Mouse (Mus musculus) hindbrain, embryonic 15.5 days (tissue): ENCODE results near the gene Fbxl13. TPM values are rescaled to one million over a fixed set of nuclear protein-coding genes. Genes with fewer than 3 reads are reported as not detected.
"Not testable (repeated sequence)": the region's sequence is repeated elsewhere in the genome, so short reads cannot be mapped to it uniquely, and the experiment has no call there.

ENCODE experiments used
- ATAC-seq: fragments of 200-750 bp; cut with Nextera tagmentation; 2 replicates; pipeline ENCODE4 v1.8.0; 2017; ENCODE audit warnings: low read depth, moderate number of reproducible peaks, moderate TSS enrichment; ENCODE audit not compliant: low FRiP score
- H3K27ac ChIP-seq: fragments of 300-500 bp; sonication (generic); replicated peaks from 2 replicates; pipeline ENCODE4 v1.5.1; 2015; ENCODE audit warnings: mild to moderate bottlenecking, inconsistent platforms
- H3K27me3 ChIP-seq: fragments of 300-500 bp; sonication (generic); 2 replicates; pipeline ENCODE4 v1.6.1; 2015; ENCODE audit warnings: control low read depth, inconsistent platforms
- H3K36me3 ChIP-seq: fragments of 300-500 bp; sonication (generic); 2 replicates; pipeline ENCODE4 v1.6.1; 2015; ENCODE audit warnings: control low read depth, inconsistent platforms
- H3K4me1 ChIP-seq: fragments of 300-500 bp; sonication (generic); replicated peaks from 2 replicates; pipeline ENCODE4 v1.6.1; 2015; ENCODE audit warnings: control low read depth, inconsistent platforms
- H3K4me2 ChIP-seq: fragments of 300-500 bp; sonication (generic); 2 replicates; pipeline ENCODE4 v1.6.1; 2015; ENCODE audit warnings: moderate library complexity, mild to moderate bottlenecking, inconsistent platforms
- H3K4me3 ChIP-seq: fragments of 300-500 bp; sonication (generic); 2 replicates; pipeline ENCODE4 v1.5.1; 2015; ENCODE audit warnings: mild to moderate bottlenecking, inconsistent platforms
- H3K9ac ChIP-seq: fragments of 300-500 bp; sonication (generic); 2 replicates; pipeline ENCODE4 v1.6.1; 2015; ENCODE audit warnings: inconsistent platforms
- H3K9me3 ChIP-seq: fragments of 300-500 bp; sonication (generic); 2 replicates; pipeline ENCODE4 v1.6.1; 2016; ENCODE audit warnings: control low read depth, inconsistent platforms
- WGBS: fragments of 180-500 bp; shearing (Covaris S2); methylation state at CpG from one replicate; pipeline ENCODE4 v1.1.7; 2015; 5-methylcytosine and 5-hydroxymethylcytosine counted together
- polyA plus RNA-seq: library from polyadenylated mRNA; unstranded; fragments of >200 nt; fragmentation: Nextera tagmentation; extraction: Ambion mirVana; gene quantifications from 2 replicates; pipeline ENCODE4 v1.2.1, GENCODE M21; 2015

The Fbxl13 gene
- polyA plus RNA-seq, 1 experiment from 2014 or later = 0.40 TPM

- H3K4me3 ChIP-seq, H3K27ac ChIP-seq, H3K4me2 ChIP-seq, H3K9ac ChIP-seq, ATAC-seq, H3K27me3 ChIP-seq, H3K4me1 ChIP-seq, H3K36me3 ChIP-seq, H3K9me3 ChIP-seq: not testable (repeated sequence)
- WGBS = 86% methylated on average over 2 of the region's 2 CpGs
Measured at GRCm38 (mm10) chr5:21599536-21599935, 45.9 kb downstream of the Fbxl13 start.

DNA sequence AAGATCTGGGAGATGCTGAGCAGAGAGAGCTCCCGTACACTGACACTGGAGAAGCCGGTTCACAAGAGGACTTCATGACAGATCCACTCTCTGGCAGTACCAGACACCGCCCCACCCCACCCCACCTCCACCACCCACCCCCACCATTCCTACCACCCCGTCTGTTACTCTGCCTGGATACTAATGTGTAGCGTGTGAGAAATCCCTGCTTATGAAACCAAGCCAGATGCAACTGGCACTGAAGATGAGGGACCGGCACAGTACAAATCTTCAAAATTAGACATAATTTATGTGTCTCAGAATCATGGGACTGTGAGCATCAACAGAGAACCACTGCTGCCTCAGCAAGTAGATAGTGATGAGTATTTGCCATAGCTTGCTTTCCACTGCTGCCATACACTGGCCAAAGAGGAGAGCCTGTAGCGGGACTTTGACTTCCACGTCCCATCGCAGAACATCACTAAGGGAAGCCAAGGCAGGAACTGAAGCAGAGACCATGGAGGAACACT, 52.2 kb downstream of the Fbxl13 start:
- Histone ChIP-seq H3K9ac (no peak overlapping the region), H3K27me3 (no peaks in the 10 kb centered on the region), H3K4me3 (no peak overlapping the region), H3K4me1 (no peaks in the 10 kb centered on the region), H3K36me3 (no peaks in the 10 kb centered on the region), H3K9me3 (no peaks in the 10 kb centered on the region), H3K27ac (no peak overlapping the region), H3K4me2 (no peak overlapping the region)
- ATAC-seq = no peak
- 90% methylated on average over 9 of the region's 9 CpGs for WGBS

DNA sequence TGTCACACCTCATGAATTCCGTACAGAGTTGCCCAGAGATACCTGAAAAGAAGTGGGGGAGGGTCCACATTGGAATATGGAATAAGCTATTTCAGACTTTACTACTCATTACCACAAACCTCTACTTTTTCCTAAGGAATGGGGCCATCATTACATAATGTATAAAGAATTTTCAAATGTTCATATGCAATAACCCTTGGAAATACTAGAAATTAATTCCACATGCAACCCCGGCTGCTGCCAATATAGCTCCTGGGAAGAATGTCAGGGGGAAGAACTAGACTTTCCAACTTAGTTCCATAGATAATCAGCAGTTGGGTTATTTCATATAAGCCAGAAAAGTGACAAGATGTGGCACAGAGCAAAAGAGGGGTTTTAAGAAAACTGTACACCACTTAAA, 53.3 kb downstream of the Fbxl13 start:
- Histone ChIP-seq H3K9ac (no peak overlapping the region), H3K4me3 (no peak overlapping the region), H3K36me3 (no peaks in the 10 kb centered on the region), H3K9me3 (no peaks in the 10 kb centered on the region), H3K27ac (no peak overlapping the region), H3K27me3 (no peaks in the 10 kb centered on the region), H3K4me2 (no peak overlapping the region), H3K4me1 (no peaks in the 10 kb centered on the region)
- no peak for ATAC-seq
- 88% methylated on average over 2 of the region's 2 CpGs for WGBS

DNA sequence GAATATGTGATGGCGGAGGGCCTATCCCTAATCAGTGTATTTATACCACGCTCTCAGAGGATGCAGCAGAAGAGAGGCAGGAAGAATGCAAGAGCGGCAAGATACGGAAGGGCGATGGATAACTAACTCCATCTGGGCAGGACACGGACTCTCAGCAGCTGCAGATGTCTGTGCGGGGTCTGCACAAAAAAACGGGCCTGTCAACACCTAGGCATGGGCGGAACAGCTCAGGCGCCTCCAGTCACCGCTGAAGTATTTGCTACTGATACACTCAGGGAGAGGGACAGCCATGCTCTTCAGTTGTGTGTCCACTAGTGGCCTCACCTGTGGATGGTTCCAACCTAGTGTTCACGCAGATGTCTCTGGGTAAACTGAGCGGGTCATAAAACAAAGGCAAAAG, 57.2 kb downstream of the Fbxl13 start:
- no peaks in the 10 kb centered on the region for H3K4me1 ChIP-seq
- no peak overlapping the region for H3K27ac ChIP-seq
- 93% methylated on average over 13 of the region's 13 CpGs for WGBS
- no peak overlapping the region for H3K4me3 ChIP-seq
- no peak overlapping the region for H3K4me2 ChIP-seq
- ATAC-seq = no peak
- no peaks in the 10 kb centered on the region for H3K36me3 ChIP-seq
- H3K27me3 ChIP-seq = no peaks in the 10 kb centered on the region
- no peaks in the 10 kb centered on the region for H3K9me3 ChIP-seq
- H3K9ac ChIP-seq = no peak overlapping the region

- ATAC-seq = no peak
- Histone ChIP-seq H3K27ac (no peak overlapping the region), H3K36me3 (no peaks in the 10 kb centered on the region), H3K27me3 (no peaks in the 10 kb centered on the region), H3K4me2 (no peak overlapping the region), H3K9me3 (no peaks in the 10 kb centered on the region), H3K4me3 (no peak overlapping the region), H3K4me1 (no peaks in the 10 kb centered on the region), H3K9ac (no peak overlapping the region)
- WGBS = 86% methylated on average over 7 of the region's 7 CpGs
Measured at GRCm38 (mm10) chr5:21587683-21588082, 57.8 kb downstream of the Fbxl13 start.

- Histone ChIP-seq H3K9me3 (no peaks in the 10 kb centered on the region), H3K27ac (no peak overlapping the region), H3K4me1 (no peaks in the 10 kb centered on the region), H3K4me2 (no peak overlapping the region), H3K27me3 (no peaks in the 10 kb centered on the region), H3K4me3 (no peak overlapping the region), H3K9ac (no peak overlapping the region), H3K36me3 (no peaks in the 10 kb centered on the region)
- 60% methylated on average over 6 of the region's 6 CpGs for WGBS
- no peak for ATAC-seq
Measured at GRCm38 (mm10) chr5:21586763-21587162, 58.7 kb downstream of the Fbxl13 start.

DNA sequence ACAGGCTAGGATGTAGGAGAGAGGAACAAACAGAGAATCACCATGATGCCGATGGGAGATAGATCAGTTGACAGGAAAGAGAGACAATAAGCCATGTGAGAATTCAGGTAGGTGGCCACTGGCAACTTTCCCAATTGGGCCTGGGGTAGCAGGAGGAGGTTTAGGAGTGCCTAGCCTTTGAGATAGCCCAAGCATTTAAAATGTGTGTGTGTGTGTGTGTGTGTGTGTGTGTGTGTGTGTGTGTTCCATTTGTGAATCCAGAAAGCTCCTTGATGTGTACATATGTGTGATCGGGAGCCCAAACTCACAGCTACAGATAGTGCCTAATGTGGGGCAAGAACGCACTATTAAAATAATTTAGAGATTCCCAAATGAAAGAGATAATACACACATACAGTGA, 67.3 kb downstream of the Fbxl13 start:
- Histone ChIP-seq H3K4me2 (no peak overlapping the region), H3K4me1 (no peaks in the 10 kb centered on the region), H3K36me3 (no peaks in the 10 kb centered on the region), H3K27me3 (no peaks in the 10 kb centered on the region), H3K4me3 (no peak overlapping the region), H3K27ac (no peak overlapping the region), H3K9me3 (no peaks in the 10 kb centered on the region), H3K9ac (no peak overlapping the region)
- ATAC-seq = no peak
- 93% methylated on average over 3 of the region's 3 CpGs for WGBS

DNA sequence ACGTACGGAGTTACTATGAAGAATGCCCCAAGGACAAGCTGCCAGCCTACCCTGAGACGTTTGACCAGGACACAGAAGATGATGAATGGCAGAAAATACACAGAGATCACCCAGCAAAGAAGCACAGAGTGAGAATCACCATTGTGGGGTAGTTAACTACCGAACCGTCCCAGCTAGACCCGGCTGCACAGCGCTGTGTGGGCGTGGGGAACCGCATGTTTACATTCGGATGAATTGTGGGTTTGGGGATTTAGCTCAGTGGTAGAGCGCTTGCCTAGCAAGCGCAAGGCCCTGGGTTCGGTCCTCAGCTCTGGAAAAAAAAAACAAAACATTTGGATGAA, 70.3 kb downstream of the Fbxl13 start:
- Histone ChIP-seq H3K9ac (no peak overlapping the region), H3K27ac (no peak overlapping the region), H3K4me1 (no peaks in the 10 kb centered on the region), H3K36me3 (no peaks in the 10 kb centered on the region), H3K27me3 (no peaks in the 10 kb centered on the region), H3K9me3 (no peaks in the 10 kb centered on the region), H3K4me3 (no peak overlapping the region), H3K4me2 (no peak overlapping the region)
- ATAC-seq = no peak
- 75% methylated on average over 13 of the region's 13 CpGs for WGBS

- Histone ChIP-seq H3K36me3 (no peaks in the 10 kb centered on the region), H3K27ac (no peak overlapping the region), H3K4me3 (no peak overlapping the region), H3K4me1 (no peaks in the 10 kb centered on the region), H3K27me3 (no peaks in the 10 kb centered on the region), H3K9me3 (no peaks in the 10 kb centered on the region), H3K4me2 (no peak overlapping the region), H3K9ac (no peak overlapping the region)
- 74% methylated on average over 21 of the region's 21 CpGs for WGBS
- no peak for ATAC-seq
Measured at GRCm38 (mm10) chr5:21574386-21575209, 70.8 kb downstream of the Fbxl13 start.

DNA sequence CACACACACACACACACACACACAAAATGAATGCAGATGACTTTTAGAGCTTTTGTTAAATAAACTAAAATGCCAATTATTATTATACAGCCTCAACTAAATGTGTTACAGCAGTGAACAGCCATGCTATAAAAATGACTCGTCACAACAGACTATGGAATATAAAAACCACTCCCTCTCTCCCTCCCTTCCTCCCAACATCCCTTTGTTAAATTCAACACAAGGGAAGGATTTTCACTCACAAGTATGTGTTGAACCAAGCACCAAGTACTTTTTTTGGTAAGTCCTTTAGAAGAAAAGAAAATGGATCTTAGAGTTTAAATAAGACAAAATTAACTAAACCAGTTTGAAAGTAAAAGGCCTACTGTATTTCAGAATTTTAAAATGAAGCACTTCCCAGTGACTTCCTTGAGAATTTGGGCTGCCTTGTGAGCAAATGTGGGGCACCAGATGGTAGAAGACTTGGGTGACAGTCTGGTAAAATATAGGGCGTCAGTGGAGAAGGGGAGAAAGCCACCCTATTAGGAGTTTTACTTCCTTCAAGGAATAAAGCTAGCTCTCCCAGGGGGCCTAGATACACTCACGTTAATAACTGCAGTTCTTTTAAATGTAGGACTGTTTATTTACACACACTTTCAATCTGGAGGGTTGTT, 72.5 kb downstream of the Fbxl13 start:
- Histone ChIP-seq H3K9ac (no peak overlapping the region), H3K36me3 (no peaks in the 10 kb centered on the region), H3K4me1 (no peaks in the 10 kb centered on the region), H3K27me3 (no peaks in the 10 kb centered on the region), H3K4me3 (no peak overlapping the region), H3K4me2 (no peak overlapping the region), H3K27ac (no peak overlapping the region), H3K9me3 (no peaks in the 10 kb centered on the region)
- 70% methylated on average over 3 of the region's 3 CpGs for WGBS
- no peak for ATAC-seq

GRCm38 (mm10) chr5:21567784-21568183, 77.7 kb downstream of the Fbxl13 start:
- no peaks in the 10 kb centered on the region for H3K4me1 ChIP-seq
- no peak overlapping the region for H3K9ac ChIP-seq
- H3K9me3 ChIP-seq = no peaks in the 10 kb centered on the region
- H3K4me2 ChIP-seq = no peak overlapping the region
- no peak for ATAC-seq
- WGBS = 81% methylated on average over 1 of the region's 1 CpGs
- H3K27me3 ChIP-seq = no peaks in the 10 kb centered on the region
- no peak overlapping the region for H3K27ac ChIP-seq
- no peaks in the 10 kb centered on the region for H3K36me3 ChIP-seq
- no peak overlapping the region for H3K4me3 ChIP-seq

GRCm38 (mm10) chr5:21565392-21566065, 79.9 kb downstream of the Fbxl13 start:
- Histone ChIP-seq H3K4me1 (no peaks in the 10 kb centered on the region), H3K9me3 (no peaks in the 10 kb centered on the region), H3K9ac (no peak overlapping the region), H3K27me3 (no peaks in the 10 kb centered on the region), H3K27ac (no peak overlapping the region), H3K36me3 (no peaks in the 10 kb centered on the region), H3K4me2 (no peak overlapping the region), H3K4me3 (no peak overlapping the region)
- WGBS = 88% methylated on average over 9 of the region's 9 CpGs
- ATAC-seq = no peak
